Mouse (Mus musculus) right cerebral cortex, postnatal 14 days (tissue): ENCODE measurements around the gene Tbc1d22a.

ENCODE experiments used
- DNase-seq: peaks from one replicate; pipeline ENCODE4 v3.0.0; 2022

Tbc1d22a gene

GRCm38 (mm10) chr15:86238076-86238475 is 23.8 kb downstream of the Tbc1d22a start:
- no peak for DNase-seq

GRCm38 (mm10) chr15:86239068-86239467 is 24.8 kb downstream of the Tbc1d22a start:
- DNase-seq: no peak

GRCm38 (mm10) chr15:86239801-86240200 is 25.5 kb downstream of the Tbc1d22a start:
- DNase-seq: peak; percentile 69

GRCm38 (mm10) chr15:86243708-86244107 is 29.4 kb downstream of the Tbc1d22a start:
- DNase-seq: peak; percentile 83

- DNase-seq: no peak
Observed at GRCm38 (mm10) chr15:86244380-86244779, 30.1 kb downstream of the Tbc1d22a start.

GRCm38 (mm10) chr15:86250269-86250668 is 36.0 kb downstream of the Tbc1d22a start:
- peak; percentile 43 for DNase-seq

- DNase-seq: no peak
Observed at GRCm38 (mm10) chr15:86252130-86252529, 37.9 kb downstream of the Tbc1d22a start.

- DNase-seq: no peak
Observed at GRCm38 (mm10) chr15:86252684-86253083, 38.4 kb downstream of the Tbc1d22a start.

- no peak for DNase-seq
Observed at GRCm38 (mm10) chr15:86253411-86253810, 39.2 kb downstream of the Tbc1d22a start.

- no peak for DNase-seq
Observed at GRCm38 (mm10) chr15:86256201-86256600, 41.9 kb downstream of the Tbc1d22a start.

GRCm38 (mm10) chr15:86256728-86257179 is 42.5 kb downstream of the Tbc1d22a start:
- no peak for DNase-seq

- DNase-seq: no peak
Observed at GRCm38 (mm10) chr15:86257916-86258685, 43.8 kb downstream of the Tbc1d22a start.

- no peak for DNase-seq
Observed at GRCm38 (mm10) chr15:86259233-86259632, 45.0 kb downstream of the Tbc1d22a start.

GRCm38 (mm10) chr15:86260111-86260510 is 45.9 kb downstream of the Tbc1d22a start:
- no peak for DNase-seq

- DNase-seq: no peak
Observed at GRCm38 (mm10) chr15:86264389-86264788, 50.1 kb downstream of the Tbc1d22a start.

- no peak for DNase-seq
Observed at GRCm38 (mm10) chr15:86264803-86265202, 50.5 kb downstream of the Tbc1d22a start.

- DNase-seq: no peak
Observed at GRCm38 (mm10) chr15:86266975-86267374, 52.7 kb downstream of the Tbc1d22a start.

- DNase-seq: no peak
Observed at GRCm38 (mm10) chr15:86268526-86268925, 54.3 kb downstream of the Tbc1d22a start.

- DNase-seq: no peak
Observed at GRCm38 (mm10) chr15:86275754-86276153, 61.5 kb downstream of the Tbc1d22a start.

GRCm38 (mm10) chr15:86276538-86277264 is 62.4 kb downstream of the Tbc1d22a start:
- no peak for DNase-seq

GRCm38 (mm10) chr15:86277428-86277827 is 63.2 kb downstream of the Tbc1d22a start:
- peak; percentile 44 for DNase-seq

- no peak for DNase-seq
Observed at GRCm38 (mm10) chr15:86279059-86279974, 65.1 kb downstream of the Tbc1d22a start.

GRCm38 (mm10) chr15:86280137-86280536 is 65.9 kb downstream of the Tbc1d22a start:
- DNase-seq: no peak
